Mouse (Mus musculus) neural tube, postnatal 0 days (tissue): Measurements from ENCODE around the gene AC109138.7. TPM values are rescaled to one million over a fixed set of nuclear protein-coding genes. Genes with fewer than 3 reads are reported as not detected.

Experiments
- microRNA-seq: library from miRNA; unstranded; fragments of <30 nt; microRNA quantifications from one replicate; pipeline ENCODE4, GENCODE M21; 2016
- polyA plus RNA-seq: library from polyadenylated mRNA; unstranded; fragments of >200 nt; fragmentation: Nextera tagmentation; extraction: Ambion mirVana; gene quantifications from 2 replicates; pipeline ENCODE4 v1.2.1, GENCODE M21; 2015

Gene AC109138.7
- polyA plus RNA-seq: not detected in 2 replicates

DNA sequence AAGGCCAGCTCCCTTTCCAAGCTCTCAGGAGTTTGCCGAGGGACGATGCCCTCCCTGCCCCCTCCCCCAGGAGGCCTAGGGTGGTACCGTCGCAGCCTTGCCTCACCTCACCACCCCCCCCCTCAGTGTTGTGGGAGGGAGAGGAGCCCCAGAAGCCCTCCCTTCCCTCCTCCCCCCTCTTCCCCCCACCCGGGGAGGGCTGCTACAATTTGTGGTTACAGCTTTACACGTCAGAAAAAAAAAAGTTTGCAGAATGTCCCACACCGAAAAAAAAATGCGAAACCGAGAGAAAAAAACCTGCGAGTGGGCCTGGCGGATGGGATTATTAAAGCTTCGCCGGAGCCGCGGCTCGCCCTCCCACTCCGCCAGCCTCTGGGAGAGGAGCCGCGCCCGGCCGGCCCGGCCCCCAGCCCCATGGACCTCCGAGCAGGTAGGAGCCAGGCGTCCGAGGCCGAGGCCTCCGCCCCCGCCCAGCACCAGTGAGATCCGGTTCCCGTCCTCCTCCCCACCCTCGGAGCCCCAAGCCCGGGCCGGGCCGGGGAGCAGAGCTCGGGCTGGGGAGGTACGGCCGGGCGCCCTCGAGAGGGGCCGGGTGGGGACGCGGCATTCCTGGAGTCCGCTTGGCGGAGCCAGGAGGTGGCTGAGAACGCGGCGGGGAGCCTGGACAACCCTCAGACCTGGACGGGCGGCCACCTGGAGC, at the start of gene AC109138.7, which contains the start of gene Clcf1:
Gene AC109138.7, plus strand, starts transcription at position 287 of the 700 bp plus-strand sequence.
Gene Clcf1, plus strand, starts transcription at position 168 of the 700 bp plus-strand sequence.

DNA sequence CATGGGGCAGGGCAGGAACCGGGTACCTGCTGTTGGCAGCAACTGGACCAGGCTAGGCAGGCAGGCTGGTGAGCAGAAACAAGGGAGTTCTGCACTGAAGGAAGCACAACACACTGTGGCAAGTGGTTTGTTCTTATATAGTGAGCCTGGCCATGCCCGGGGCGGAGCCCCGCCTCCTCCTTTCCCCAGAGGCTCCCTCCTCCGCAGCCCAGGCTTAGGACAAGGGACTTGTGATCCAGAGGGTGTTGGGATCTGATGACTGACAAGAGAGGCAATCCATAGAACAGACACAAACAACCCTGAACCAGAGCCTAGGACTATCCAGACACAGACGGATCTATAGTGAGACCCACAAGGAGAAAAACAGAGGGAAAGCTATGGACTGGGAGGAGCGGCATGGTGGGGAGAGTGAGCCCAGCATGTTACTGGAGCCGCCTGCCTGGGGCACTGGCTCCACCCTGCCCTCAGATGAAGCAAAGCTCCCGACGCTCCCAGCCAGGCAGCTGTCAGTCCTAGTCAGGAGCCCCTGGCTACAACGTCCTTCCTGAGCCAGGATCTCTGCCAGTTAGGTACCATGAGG, 38.7 kb upstream of the AC109138.7 start, which contains the start of gene Carns1:
Gene Carns1, minus strand, starts transcription at position 112 of the 580 bp plus-strand sequence.

DNA sequence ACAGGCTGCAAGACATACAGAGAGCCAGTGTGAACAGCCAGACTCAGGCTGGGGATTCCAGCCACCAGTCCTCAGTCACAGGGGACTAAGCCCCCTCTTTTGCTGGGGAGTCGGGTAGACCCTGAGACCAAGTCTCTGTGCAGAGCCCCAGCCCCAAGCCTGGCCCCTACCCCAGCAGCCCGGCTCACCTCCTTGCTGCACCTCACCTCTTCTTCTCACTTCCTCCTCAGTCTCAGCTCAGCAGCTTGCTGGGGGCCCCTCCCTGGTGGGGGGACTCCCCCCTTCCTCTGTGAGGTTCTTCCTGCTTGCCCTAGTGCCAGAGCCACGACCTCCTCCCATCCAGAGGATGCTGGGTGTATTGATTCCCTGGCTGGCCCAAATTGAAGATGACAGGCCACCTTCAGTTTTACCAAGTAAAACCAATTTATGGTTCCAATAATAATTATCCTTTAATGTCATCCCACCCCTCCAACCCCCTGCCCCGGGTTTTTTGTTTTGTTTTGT, 23.3 kb upstream of the AC109138.7 start, which contains the start of gene Tbc1d10c:
Gene Tbc1d10c, minus strand, starts transcription at position 454 of the 504 bp plus-strand sequence.

DNA sequence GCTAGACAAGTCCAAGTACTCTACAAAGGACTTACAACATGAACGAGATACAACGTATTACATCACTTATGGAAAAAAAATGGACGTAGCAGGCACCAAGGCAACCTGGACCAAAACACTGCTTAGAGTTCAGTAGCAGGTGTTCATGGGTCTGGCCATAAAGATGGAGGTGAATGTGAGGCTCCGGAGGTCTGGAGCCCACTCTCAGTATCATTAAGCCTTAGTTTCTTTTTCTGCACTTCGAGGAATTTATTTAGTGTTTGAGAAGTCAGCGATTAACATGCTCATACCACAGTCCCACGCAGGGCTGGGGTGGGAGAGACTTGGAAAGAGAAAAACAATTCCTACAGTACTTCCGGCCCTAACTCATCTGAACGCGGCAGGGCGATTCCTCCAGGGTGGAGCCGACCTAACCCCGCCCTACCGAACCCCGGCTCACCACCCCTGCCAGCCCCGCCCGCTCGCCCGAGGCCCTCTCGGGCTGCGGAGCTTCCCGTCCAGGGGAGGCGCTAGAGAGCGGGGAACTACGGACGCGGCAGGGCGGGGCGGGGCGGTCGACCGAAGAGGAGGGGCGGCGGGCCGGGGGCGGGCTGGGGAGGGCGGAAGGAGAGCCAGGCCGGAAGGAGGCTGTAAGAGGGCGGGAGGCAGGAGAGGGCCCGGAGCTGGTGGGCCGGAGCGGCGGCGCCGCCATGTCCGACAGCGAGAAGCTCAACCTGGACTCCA, 22.5 kb upstream of the AC109138.7 start, which contains the start of gene Ppp1ca:
Gene Ppp1ca, plus strand, starts transcription at position 538 of the 723 bp plus-strand sequence.

DNA sequence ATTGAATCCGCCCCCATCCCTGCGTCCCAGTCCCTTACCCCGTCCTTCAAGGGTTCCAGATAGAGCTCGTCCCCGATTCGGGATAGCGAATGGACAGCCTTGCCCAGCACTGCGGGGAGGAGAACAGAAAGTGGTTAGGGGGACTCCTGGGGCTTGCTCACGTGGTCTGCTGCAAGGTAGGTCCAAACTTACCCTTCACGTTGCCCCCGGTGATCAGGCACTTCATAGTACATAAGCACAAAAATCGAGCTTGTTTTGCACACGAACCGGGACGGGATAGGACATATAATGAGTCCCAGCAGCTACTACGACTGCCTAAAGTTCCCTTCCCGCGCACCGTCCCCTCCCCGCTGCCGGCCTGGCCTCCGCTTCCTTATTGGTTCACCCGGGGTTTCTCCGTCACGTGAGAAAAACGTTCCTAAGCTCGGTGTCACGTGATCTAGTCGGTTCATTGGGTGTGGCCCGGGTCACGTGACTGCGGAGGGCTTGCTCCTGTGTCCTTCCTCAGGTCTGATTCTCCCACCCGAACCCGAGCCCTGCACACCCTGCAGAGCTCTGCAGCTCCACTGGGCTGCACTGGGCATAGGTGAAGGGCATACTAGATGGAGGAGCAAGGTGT, 12.8 kb upstream of the AC109138.7 start, which contains the start of gene Rad9a:
Gene Rad9a, minus strand, starts transcription at position 372 of the 619 bp plus-strand sequence.

DNA sequence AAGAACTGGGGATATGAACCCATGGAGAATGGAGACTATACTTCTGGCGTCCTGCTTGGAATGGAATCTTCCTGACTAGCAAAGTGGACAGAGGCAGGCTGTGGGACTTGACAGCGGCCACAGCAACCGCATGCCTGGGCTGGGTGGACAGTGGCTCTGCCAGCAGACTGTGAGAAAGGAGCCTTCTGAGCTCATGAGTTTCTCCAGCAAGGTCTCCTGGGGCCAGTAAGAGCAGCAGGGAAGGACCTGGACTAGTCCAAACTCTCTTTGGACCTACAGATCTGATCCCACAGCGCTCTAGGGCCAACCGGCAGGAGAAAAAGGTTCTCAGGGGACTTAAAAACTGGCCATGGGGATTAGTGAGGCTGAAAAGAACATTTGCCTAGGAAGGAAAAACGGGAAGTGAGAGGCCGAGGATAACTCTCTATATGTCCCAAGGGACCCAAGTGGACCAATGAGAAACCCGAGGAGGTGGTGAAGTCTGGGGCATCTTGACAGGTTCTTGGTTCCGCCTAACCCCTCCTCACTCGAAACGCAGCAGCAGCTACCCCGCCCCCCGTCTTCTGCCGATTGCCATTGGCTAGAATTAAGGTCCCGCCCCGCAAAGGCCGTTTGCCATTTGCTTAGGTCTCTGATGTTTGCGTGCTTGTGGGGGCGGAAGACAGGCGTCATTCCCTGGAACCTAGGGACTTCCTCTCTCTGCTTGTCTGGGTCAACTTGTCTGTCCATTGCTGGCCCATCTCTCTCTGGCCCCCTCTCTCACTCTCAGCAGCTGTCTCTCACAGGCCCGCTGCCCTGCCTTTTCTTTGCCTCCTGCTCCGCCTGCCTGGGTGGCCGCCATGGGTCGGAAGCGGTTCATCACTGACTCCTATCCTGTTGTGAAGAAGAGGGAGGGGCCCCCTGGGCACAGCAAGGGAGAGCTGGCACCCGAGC, 17.4 kb downstream of the AC109138.7 start, which contains the start of gene Pold4:
Gene Pold4, plus strand, starts transcription at position 647 of the 933 bp plus-strand sequence.

DNA sequence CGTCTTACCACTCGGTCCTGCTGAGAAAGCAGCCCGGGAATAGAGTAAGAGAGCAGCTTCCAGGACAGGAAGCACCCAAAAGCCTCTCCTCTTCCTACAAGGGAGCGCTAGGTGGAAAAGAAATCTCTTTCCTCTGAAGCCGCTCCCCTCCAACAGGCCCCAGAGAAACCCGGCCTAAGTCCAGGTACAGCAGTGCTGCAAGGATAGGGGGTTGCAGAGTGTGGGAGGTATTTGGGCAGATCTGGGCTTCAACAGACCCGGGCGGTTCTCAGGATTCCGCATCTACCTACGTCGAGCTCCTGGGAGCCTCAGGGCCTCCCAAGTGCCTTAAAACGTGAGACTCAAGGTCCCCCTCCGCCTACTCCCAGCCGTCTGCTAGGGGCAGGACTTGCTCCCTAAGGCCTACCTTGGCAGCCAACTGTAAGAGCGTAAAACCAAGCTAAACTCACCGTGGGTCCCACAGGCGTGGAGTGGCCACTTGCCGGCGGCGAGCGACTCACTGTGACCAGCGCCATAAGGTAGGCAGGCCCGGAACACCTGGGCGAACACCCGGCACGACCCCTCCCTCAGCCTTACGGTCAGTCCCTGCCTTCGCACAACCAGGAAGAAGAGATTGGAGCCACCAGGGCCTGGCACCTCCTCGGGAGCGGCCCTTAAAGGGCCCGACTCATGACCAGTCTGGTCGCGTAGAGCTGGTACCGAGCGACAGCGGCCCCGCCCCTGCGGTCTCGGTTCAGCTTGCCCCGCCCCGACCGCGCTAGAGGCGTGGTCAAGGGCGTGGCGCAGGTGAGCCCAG, 54.6 kb downstream of the AC109138.7 start, which contains the start of gene Ssh3:
Gene Ssh3, minus strand, starts transcription at position 615 of the 796 bp plus-strand sequence.

Small RNA genes lying within 50 kb of the gene (microRNA-seq; reads per million reads assigned to microRNA genes)
- not detected for gene Gm26115
- gene Mir6985: 0.87 reads per million

Other genes with a start within 250 kb of the AC109138.7 start
- gene Aldh3b2, start 242.0 kb upstream of the AC109138.7 start, polyA plus RNA-seq: 0.45 TPM in 2 replicates
- gene Acy3, start 227.8 kb upstream of the AC109138.7 start, polyA plus RNA-seq: 4.4 and 5.1 TPM in 2 replicates
- gene Tbx10, start 221.6 kb upstream of the AC109138.7 start, polyA plus RNA-seq: 0.12 TPM in 1 of 2 replicates, not detected in the other
- 26.9 and 27.1 TPM in 2 replicates for gene Nudt8, start 213.8 kb upstream of the AC109138.7 start, polyA plus RNA-seq
- gene Gm49405, start 213.7 kb upstream of the AC109138.7 start, polyA plus RNA-seq: 2.2 and 2.6 TPM in 2 replicates
- gene Doc2g, start 211.0 kb upstream of the AC109138.7 start, polyA plus RNA-seq: 3.2 TPM in 2 replicates
- 281 and 291 TPM in 2 replicates for gene Ndufv1, start 201.6 kb upstream of the AC109138.7 start, polyA plus RNA-seq
- gene Gstp1, start 176.4 kb upstream of the AC109138.7 start, polyA plus RNA-seq: 590 and 603 TPM in 2 replicates
- 0.48 and 2.7 TPM in 2 replicates for gene Gstp2, start 168.3 kb upstream of the AC109138.7 start, polyA plus RNA-seq
- not detected in 2 replicates for gene Gstp3, start 154.8 kb upstream of the AC109138.7 start, polyA plus RNA-seq
- not detected in 2 replicates for gene Cabp2, start 132.8 kb upstream of the AC109138.7 start, polyA plus RNA-seq
- 74.2 and 77.2 TPM in 2 replicates for gene Cdk2ap2, start 117.2 kb upstream of the AC109138.7 start, polyA plus RNA-seq
- 90.8 and 110 TPM in 2 replicates for gene Pitpnm1, start 114.4 kb upstream of the AC109138.7 start, polyA plus RNA-seq
- gene Aip, start 88.5 kb upstream of the AC109138.7 start, polyA plus RNA-seq: 103 and 106 TPM in 2 replicates
- not detected in 2 replicates for gene Gpr152, start 74.6 kb upstream of the AC109138.7 start, polyA plus RNA-seq
- gene Cabp4, start 70.3 kb upstream of the AC109138.7 start, polyA plus RNA-seq: 0.26 and 0.76 TPM in 2 replicates
- gene Coro1b, start 65.7 kb upstream of the AC109138.7 start, polyA plus RNA-seq: 94.3 and 112 TPM in 2 replicates
- 0.70 TPM in 1 of 2 replicates, not detected in the other for gene Ptprcap, start 60.8 kb upstream of the AC109138.7 start, polyA plus RNA-seq
- 41.9 and 53.4 TPM in 2 replicates for gene Rps6kb2, start 51.0 kb upstream of the AC109138.7 start, polyA plus RNA-seq
- gene Carns1, start 38.9 kb upstream of the AC109138.7 start, polyA plus RNA-seq: 6.2 and 6.6 TPM in 2 replicates
- gene Tbc1d10c, start 23.1 kb upstream of the AC109138.7 start, polyA plus RNA-seq: 1.2 and 1.6 TPM in 2 replicates
- gene Ppp1ca, start 22.3 kb upstream of the AC109138.7 start, polyA plus RNA-seq: 572 and 576 TPM in 2 replicates
- gene Rad9a, start 12.7 kb upstream of the AC109138.7 start, polyA plus RNA-seq: 14.9 and 15.7 TPM in 2 replicates
- gene Clcf1, start 119 bp upstream of the AC109138.7 start, polyA plus RNA-seq: 1.2 and 1.3 TPM in 2 replicates
- 32.9 and 33.0 TPM in 2 replicates for gene Pold4, start 17.5 kb downstream of the AC109138.7 start, polyA plus RNA-seq
- gene Ssh3, start 54.8 kb downstream of the AC109138.7 start, polyA plus RNA-seq: 18.8 and 24.1 TPM in 2 replicates
- gene Ankrd13d, start 68.8 kb downstream of the AC109138.7 start, polyA plus RNA-seq: 85.0 and 93.2 TPM in 2 replicates
- gene Grk2, start 91.9 kb downstream of the AC109138.7 start, polyA plus RNA-seq: 37.0 and 46.2 TPM in 2 replicates
- 21.2 and 22.8 TPM in 2 replicates for gene Kdm2a, start 183.9 kb downstream of the AC109138.7 start, polyA plus RNA-seq
- gene Rhod, start 225.1 kb downstream of the AC109138.7 start, polyA plus RNA-seq: 5.2 and 10.4 TPM in 2 replicates